Mouse (Mus musculus): ENCODE measurements around the gene Ly6g. TPM values are rescaled to one million over a fixed set of nuclear protein-coding genes. Genes with fewer than 3 reads are reported as not detected.
"Not testable (repeated sequence)": the region's sequence is repeated elsewhere in the genome, so short reads cannot be mapped to it uniquely, and the experiment has no call there.

Ly6g gene
- polyA plus RNA-seq, 1 experiment from 2014 or later, result not detected

DNA sequence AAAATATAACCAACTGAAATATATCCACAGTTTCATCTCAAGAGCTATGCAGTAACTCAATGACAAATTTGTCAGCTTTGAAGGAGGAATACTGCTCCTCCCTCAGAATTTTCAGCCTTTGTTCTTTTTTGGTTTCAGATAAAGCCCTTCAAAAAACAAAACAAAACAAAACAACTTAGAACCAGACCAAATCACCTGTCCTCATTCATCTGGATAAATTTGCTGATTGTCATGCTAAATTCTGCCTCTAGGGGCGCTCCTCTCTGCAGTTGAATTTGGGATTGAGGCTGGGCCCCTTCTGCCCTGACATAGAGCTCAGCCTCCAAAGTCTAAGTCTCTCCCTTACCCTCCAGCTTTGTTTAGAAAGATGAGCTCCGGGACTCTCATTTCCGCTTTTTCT is 35.5 kb downstream of the Ly6g start:
- 0% methylated on average over 1 of the region's 3 CpGs for WGBS (ENCODE audit: insufficient replicate concordance)
- not testable (repeated sequence) for H3K4me3 ChIP-seq (ENCODE audit: low read depth, low read length); ATAC-seq (replicated peaks; ENCODE audit: insufficient number of reproducible peaks, low FRiP score, low TSS enrichment); H3K4me1 ChIP-seq (ENCODE audit: control insufficient read depth, insufficient read depth, low read length); H3K27ac ChIP-seq (ENCODE audit: low read depth, low read length); H3K9ac ChIP-seq (ENCODE audit: low read depth, low read length); H3K4me2 ChIP-seq; H3K36me3 ChIP-seq (ENCODE audit: control insufficient read depth, insufficient read depth, low read length); H3K9me3 ChIP-seq (replicated peaks; ENCODE audit: control insufficient read depth, low read length); H3K27me3 ChIP-seq (ENCODE audit: control insufficient read depth, insufficient read depth, low read length)

Other genes starting within 250 kb of the Ly6g start
- not detected in 2 replicates for gene Ly6i, start 171.8 kb upstream of the Ly6g start, polyA plus RNA-seq (2014; fragmentation: Nextera tagmentation; extraction: Ambion mirVana)
- gene Ly6a, start 157.2 kb upstream of the Ly6g start, polyA plus RNA-seq (2014; fragmentation: Nextera tagmentation; extraction: Ambion mirVana), result not detected in 2 replicates
- 0.72 and 0.99 TPM in 2 replicates for gene Ly6c1, start 106.4 kb upstream of the Ly6g start, polyA plus RNA-seq (2014; fragmentation: Nextera tagmentation; extraction: Ambion mirVana)
- not detected in 2 replicates for gene Ly6c2, start 43.3 kb upstream of the Ly6g start, polyA plus RNA-seq (2014; fragmentation: Nextera tagmentation; extraction: Ambion mirVana)
- gene BC025446, start 61.1 kb downstream of the Ly6g start, polyA plus RNA-seq (2014; fragmentation: Nextera tagmentation; extraction: Ambion mirVana), result not detected in 2 replicates
- gene Ly6f, start 113.2 kb downstream of the Ly6g start, polyA plus RNA-seq (2014; fragmentation: Nextera tagmentation; extraction: Ambion mirVana), result not detected in 2 replicates

Data from heart, embryonic 11.5 days (tissue).